Mouse (Mus musculus) ZHBTc4 (cell line): ENCODE results near the gene Fgd6.

Source experiments
- DNase-seq: peaks from one replicate; pipeline ENCODE4 v3.0.0-alpha.2; 2011; ENCODE audit warnings: low read depth, low spot score

Gene Fgd6

GRCm38 (mm10) chr10:94045301-94045700 lies 9.5 kb downstream of the Fgd6 start:
- DNase-seq: no peak

- no peak for DNase-seq
Observed at GRCm38 (mm10) chr10:94047024-94047423, 11.2 kb downstream of the Fgd6 start.

- no peak for DNase-seq
Observed at GRCm38 (mm10) chr10:94047845-94048559, 12.2 kb downstream of the Fgd6 start.

- DNase-seq: no peak
Observed at GRCm38 (mm10) chr10:94049121-94049520, 13.3 kb downstream of the Fgd6 start.

- no peak for DNase-seq
Observed at GRCm38 (mm10) chr10:94050736-94051135, 14.9 kb downstream of the Fgd6 start.

GRCm38 (mm10) chr10:94056487-94056886 lies 20.7 kb downstream of the Fgd6 start:
- DNase-seq: no peak

GRCm38 (mm10) chr10:94059618-94060055 lies 23.8 kb downstream of the Fgd6 start:
- DNase-seq: no peak

GRCm38 (mm10) chr10:94060190-94060589 lies 24.4 kb downstream of the Fgd6 start:
- no peak for DNase-seq

GRCm38 (mm10) chr10:94062357-94062756 lies 26.6 kb downstream of the Fgd6 start:
- no peak for DNase-seq

- no peak for DNase-seq
Observed at GRCm38 (mm10) chr10:94066896-94067295, 31.1 kb downstream of the Fgd6 start.

- no peak for DNase-seq
Observed at GRCm38 (mm10) chr10:94068701-94069100, 32.9 kb downstream of the Fgd6 start.

GRCm38 (mm10) chr10:94071641-94072040 lies 35.8 kb downstream of the Fgd6 start:
- DNase-seq: no peak

GRCm38 (mm10) chr10:94072261-94072915 lies 36.6 kb downstream of the Fgd6 start:
- DNase-seq: no peak

GRCm38 (mm10) chr10:94072916-94073465 lies 37.2 kb downstream of the Fgd6 start:
- no peak for DNase-seq

GRCm38 (mm10) chr10:94076966-94077825 lies 41.4 kb downstream of the Fgd6 start:
- DNase-seq: peak; percentile 60

GRCm38 (mm10) chr10:94080740-94081139 lies 44.9 kb downstream of the Fgd6 start:
- no peak for DNase-seq

GRCm38 (mm10) chr10:94082040-94082734 lies 46.4 kb downstream of the Fgd6 start:
- DNase-seq: peak; percentile 58

- DNase-seq: no peak
Observed at GRCm38 (mm10) chr10:94086315-94086714, 50.5 kb downstream of the Fgd6 start.

GRCm38 (mm10) chr10:94087367-94088077 lies 51.7 kb downstream of the Fgd6 start:
- DNase-seq: peak; percentile 73

- no peak for DNase-seq
Observed at GRCm38 (mm10) chr10:94090032-94090431, 54.2 kb downstream of the Fgd6 start.

- peak; percentile 78 for DNase-seq
Observed at GRCm38 (mm10) chr10:94093534-94093933, 57.7 kb downstream of the Fgd6 start.
